26 mouse cellular contexts compared by ENCODE assay signal in the genomic region with DNA sequence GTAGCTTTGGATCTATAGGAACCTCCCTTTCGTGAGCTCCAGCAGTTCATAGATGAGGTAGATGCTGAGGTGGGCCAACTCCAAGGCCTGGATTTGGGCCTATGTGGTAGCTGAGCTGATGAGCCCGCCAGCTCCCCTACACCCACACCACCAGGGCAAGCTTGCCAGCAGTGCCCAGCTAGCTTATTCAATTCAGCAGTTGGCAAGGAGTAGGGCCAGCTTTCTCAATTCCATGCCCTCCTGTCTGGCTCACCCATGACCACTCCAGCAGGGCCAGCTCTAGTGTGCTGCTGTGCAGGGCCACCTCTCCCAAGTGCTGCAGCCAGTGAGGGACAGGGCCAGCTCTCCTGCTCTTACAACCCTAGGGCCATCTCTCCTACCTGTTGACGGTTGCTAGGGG.
A peak's percentile ranks its signal among the peaks of the same experiment; 100 is the strongest.
DNase-seq lines count a peak whose midpoint lies in the region; ATAC-seq and TF ChIP-seq lines count a peak whose summit lies in the region.
"Had no signal": no experiment of that assay in that cellular context is flagged by ENCODE, and none has a peak within 500 bp of the region (broad histone marks: within the 10 kb centered on the region; RNA-seq: fewer than 3 reads in every experiment).

No protein-coding gene starts in this region.

- TF ChIP-seq CTCF in liver, adult 2 months (IDR thresholded peaks at IDR 0.05; ENCODE audit: low read depth, low read length) = no peak
- no peak for TF ChIP-seq CTCF in brain, embryonic 14.5 days (IDR thresholded peaks at IDR 0.05; ENCODE audit: borderline replicate concordance, extremely low read depth, insufficient read depth, insufficient read length)
- TF ChIP-seq CTCF in hindbrain, postnatal 0 days (IDR thresholded peaks at IDR 0.05; ENCODE audit: low read depth) = no peak

- H3K4me2 ChIP-seq in forebrain, embryonic 14.5 days (ENCODE audit: low read length) = no peak overlapping the region
- no peak overlapping the region for H3K4me2 ChIP-seq in forebrain, embryonic 13.5 days
- no peak overlapping the region for H3K4me2 ChIP-seq in liver, embryonic 11.5 days
- no peak overlapping the region for H3K4me2 ChIP-seq in hindbrain, postnatal 0 days (ENCODE audit: low read depth, low read length)
- H3K4me2 ChIP-seq: embryonic facial prominence, embryonic 12.5 days; forebrain, embryonic 15.5 days; heart, embryonic 15.5 days; intestine, embryonic 15.5 days; liver, embryonic 15.5 days; lung, embryonic 15.5 days; neural tube, embryonic 13.5 days; stomach, embryonic 15.5 days had no signal

- H3K79me2 ChIP-seq in liver, adult 2 months (ENCODE audit: control insufficient read depth, insufficient read depth, low read length) = no peaks in the 10 kb centered on the region

- 86% methylated on average over 3 of the region's 3 CpGs for WGBS in forebrain, embryonic 14.5 days
- 86% methylated on average over 3 of the region's 3 CpGs for WGBS in forebrain, embryonic 13.5 days
- WGBS in liver, adult 2 months = 75% methylated on average over 3 of the region's 3 CpGs
- 77% methylated on average over 3 of the region's 3 CpGs for whole genome bisulfite sequencing in liver, embryonic 11.5 days
- 78% methylated on average over 3 of the region's 3 CpGs for WGBS in hindbrain, postnatal 0 days

- no peaks in the 10 kb centered on the region for H3K36me3 ChIP-seq in forebrain, embryonic 14.5 days (ENCODE audit: control insufficient read depth, insufficient read depth, low read length)
- H3K36me3 ChIP-seq in forebrain, embryonic 13.5 days (ENCODE audit: poor library complexity, severe bottlenecking) = no peaks in the 10 kb centered on the region
- H3K36me3 ChIP-seq in liver, adult 2 months (ENCODE audit: control insufficient read depth, insufficient read depth, low read length) = no peaks in the 10 kb centered on the region
- no peaks in the 10 kb centered on the region for H3K36me3 ChIP-seq in liver, embryonic 11.5 days (ENCODE audit: control insufficient read depth, insufficient read depth, low read length)
- no peaks in the 10 kb centered on the region for H3K36me3 ChIP-seq in hindbrain, postnatal 0 days (ENCODE audit: insufficient read depth, low read length)
- H3K36me3 ChIP-seq: embryonic facial prominence, embryonic 12.5 days; forebrain, embryonic 15.5 days; heart, embryonic 15.5 days; intestine, embryonic 15.5 days; liver, embryonic 15.5 days; lung, embryonic 15.5 days; neural tube, embryonic 13.5 days; stomach, embryonic 15.5 days had no signal

- ATAC-seq in forebrain, embryonic 14.5 days = no peak
- no peak; the same call in 1 of the 2 replicates for ATAC-seq in forebrain, embryonic 13.5 days
- no peak for ATAC-seq in liver, embryonic 11.5 days (replicated peaks; ENCODE audit: low FRiP score)
- ATAC-seq in hindbrain, postnatal 0 days = peak; percentile 51; the same call in 1 of the 2 replicates
- ATAC-seq: CD4-positive, CD25-positive, alpha-beta regulatory T cell, adult 4 months; forebrain, embryonic 15.5 days; intestine, embryonic 15.5 days had no signal

- H3K9ac ChIP-seq in forebrain, embryonic 14.5 days (ENCODE audit: low read length) = no peak overlapping the region
- H3K9ac ChIP-seq in forebrain, embryonic 13.5 days = no peak overlapping the region
- H3K9ac ChIP-seq in liver, adult 2 months (ENCODE audit: low read depth, low read length) = no peak overlapping the region
- no peak overlapping the region for H3K9ac ChIP-seq in liver, embryonic 11.5 days (ENCODE audit: low read depth, low read length)
- H3K9ac ChIP-seq in hindbrain, postnatal 0 days (replicated peaks; ENCODE audit: low read length) = no peak overlapping the region
- H3K9ac ChIP-seq: embryonic facial prominence, embryonic 12.5 days; forebrain, embryonic 15.5 days; heart, embryonic 15.5 days; intestine, embryonic 15.5 days; liver, embryonic 15.5 days; lung, embryonic 15.5 days; neural tube, embryonic 13.5 days; stomach, embryonic 15.5 days had no signal

- H3K4me1 ChIP-seq in forebrain, embryonic 14.5 days (ENCODE audit: control insufficient read depth, insufficient read depth, low read length) = no peaks in the 10 kb centered on the region
- H3K4me1 ChIP-seq in forebrain, embryonic 13.5 days = no peaks in the 10 kb centered on the region
- no peaks in the 10 kb centered on the region for H3K4me1 ChIP-seq in liver, adult 2 months (ENCODE audit: control insufficient read depth, insufficient read depth, low read length)
- no peaks in the 10 kb centered on the region for H3K4me1 ChIP-seq in liver, embryonic 11.5 days (replicated peaks; ENCODE audit: control insufficient read depth, insufficient read depth, low read length)
- no peaks in the 10 kb centered on the region for H3K4me1 ChIP-seq in hindbrain, postnatal 0 days (ENCODE audit: insufficient read depth, low read length)
- H3K4me1 ChIP-seq: embryonic facial prominence, embryonic 12.5 days; forebrain, embryonic 15.5 days; heart, embryonic 15.5 days; intestine, embryonic 15.5 days; liver, embryonic 15.5 days; lung, embryonic 15.5 days; stomach, embryonic 15.5 days had no signal

- no peaks in the 10 kb centered on the region for H3K9me3 ChIP-seq in forebrain, embryonic 14.5 days (replicated peaks; ENCODE audit: control insufficient read depth, low read length)
- H3K9me3 ChIP-seq in forebrain, embryonic 13.5 days (replicated peaks) = no peaks in the 10 kb centered on the region
- no peaks in the 10 kb centered on the region for H3K9me3 ChIP-seq in liver, embryonic 11.5 days (ENCODE audit: control insufficient read depth, low read length)
- no peaks in the 10 kb centered on the region for H3K9me3 ChIP-seq in hindbrain, postnatal 0 days (ENCODE audit: low read length)
- H3K9me3 ChIP-seq: embryonic facial prominence, embryonic 12.5 days; forebrain, embryonic 15.5 days; heart, embryonic 15.5 days; intestine, embryonic 15.5 days; liver, embryonic 15.5 days; lung, embryonic 15.5 days; neural tube, embryonic 13.5 days; stomach, embryonic 15.5 days had no signal

- H3K27me3 ChIP-seq in forebrain, embryonic 14.5 days (replicated peaks; ENCODE audit: control insufficient read depth, insufficient read depth, low read length) = no peaks in the 10 kb centered on the region
- H3K27me3 ChIP-seq in forebrain, embryonic 13.5 days = no peaks in the 10 kb centered on the region
- no peaks in the 10 kb centered on the region for H3K27me3 ChIP-seq in liver, adult 2 months (ENCODE audit: control insufficient read depth, insufficient read depth, low read length)
- no peaks in the 10 kb centered on the region for H3K27me3 ChIP-seq in liver, embryonic 11.5 days (replicated peaks; ENCODE audit: control insufficient read depth, insufficient read depth, low read length)
- H3K27me3 ChIP-seq in hindbrain, postnatal 0 days (ENCODE audit: insufficient read depth, low read length) = no peaks in the 10 kb centered on the region
- H3K27me3 ChIP-seq: embryonic facial prominence, embryonic 12.5 days; forebrain, embryonic 15.5 days; heart, embryonic 15.5 days; intestine, embryonic 15.5 days; liver, embryonic 15.5 days; lung, embryonic 15.5 days; neural tube, embryonic 13.5 days; stomach, embryonic 15.5 days had no signal

- no peak for TF ChIP-seq POLR2A in liver, adult 2 months (IDR thresholded peaks at IDR 0.05; ENCODE audit: extremely low read depth, insufficient read depth, low read length)
- TF ChIP-seq POLR2A in brain, embryonic 14.5 days (IDR thresholded peaks at IDR 0.05; ENCODE audit: borderline replicate concordance, extremely low read depth, insufficient read depth, insufficient read length, poor library complexity, severe bottlenecking) = no peak

- DNase-seq in forebrain, embryonic 14.5 days (ENCODE audit: low spot score) = peak; percentile 1
- peak; percentile 15 for DNase-seq in liver, adult 2 months (ENCODE audit: extremely low read depth, low read depth, low spot score)
- DNase-seq in liver, embryonic 11.5 days (ENCODE audit: low spot score) = no peak
- peak; percentile 3 for DNase-seq in brain, embryonic 14.5 days (ENCODE audit: low read depth)
- DNase-seq in hindbrain, postnatal 0 days (ENCODE audit: low spot score) = peak; percentile 32
- DNase-seq in thymus, postnatal 0 days (ENCODE audit: low spot score) = no peak
- DNase-seq: adrenal gland, postnatal 25 days; cerebellum, adult 11-12 months; cerebellum, postnatal 25 days; heart, postnatal 36 days; kidney, adult 8-10 months; kidney, postnatal 14 days; layer of hippocampus, postnatal 36 days; lung, postnatal 4 days; thymus, postnatal 4 days had no signal

- no peak overlapping the region for H3K4me3 ChIP-seq in forebrain, embryonic 14.5 days (ENCODE audit: low read depth, low read length)
- H3K4me3 ChIP-seq in forebrain, embryonic 13.5 days = no peak overlapping the region
- H3K4me3 ChIP-seq in liver, adult 2 months (ENCODE audit: insufficient read depth, low read depth, low read length) = no peak overlapping the region
- H3K4me3 ChIP-seq in liver, embryonic 11.5 days (ENCODE audit: low read depth, low read length) = no peak overlapping the region
- H3K4me3 ChIP-seq in hindbrain, postnatal 0 days (ENCODE audit: low read length) = no peak overlapping the region
- H3K4me3 ChIP-seq: embryonic facial prominence, embryonic 12.5 days; erythroblast, embryonic 14.5 days; forebrain, embryonic 15.5 days; heart, embryonic 15.5 days; intestine, embryonic 15.5 days; liver, embryonic 15.5 days; lung, embryonic 15.5 days; neural tube, embryonic 13.5 days; stomach, embryonic 15.5 days had no signal

- H3K27ac ChIP-seq in forebrain, embryonic 14.5 days (ENCODE audit: low read depth, low read length) = no peak overlapping the region
- no peak overlapping the region for H3K27ac ChIP-seq in forebrain, embryonic 13.5 days
- H3K27ac ChIP-seq in liver, adult 2 months (replicated peaks; ENCODE audit: insufficient read depth, low read depth, low read length) = no peak overlapping the region
- H3K27ac ChIP-seq in liver, embryonic 11.5 days (ENCODE audit: low read depth, low read length) = no peak overlapping the region
- H3K27ac ChIP-seq in hindbrain, postnatal 0 days = no peak overlapping the region
- H3K27ac ChIP-seq: embryonic facial prominence, embryonic 12.5 days; forebrain, embryonic 15.5 days; heart, embryonic 15.5 days; intestine, embryonic 15.5 days; liver, embryonic 15.5 days; lung, embryonic 15.5 days; neural tube, embryonic 13.5 days; stomach, embryonic 15.5 days had no signal

Comparison
In these comparisons a context has a peak if more than half of its experiments do, and no peak if none do; other contexts are left out.
1. DNase-seq: peak in forebrain, embryonic 14.5 days (single experiment), liver, adult 2 months (single experiment), brain, embryonic 14.5 days (single experiment) and hindbrain, postnatal 0 days (single experiment); none in liver, embryonic 11.5 days (single experiment) and thymus, postnatal 0 days (single experiment).